Mouse (Mus musculus): Measurements from ENCODE around the gene Gm8677.
"Not testable (repeated sequence)": the region's sequence is repeated elsewhere in the genome, so short reads cannot be mapped to it uniquely, and the experiment has no call there.

Gene Gm8677

GRCm38 (mm10) chr7:22534787-22535186 lies at the start of gene Gm8677:
Gm8677 (minus strand) TSS chr7:22534887.
- ATAC-seq (ENCODE audit: insufficient number of reproducible peaks, low FRiP score, low TSS enrichment): not testable (repeated sequence)

- ATAC-seq (ENCODE audit: insufficient number of reproducible peaks, low FRiP score, low TSS enrichment): not testable (repeated sequence)
These were observed 30.6 kb upstream of the Gm8677 start, which contains the start of gene Gm4201 for GRCm38 (mm10) chr7:22565243-22565642. Gm4201 (minus strand) TSS chr7:22565343.

DNA sequence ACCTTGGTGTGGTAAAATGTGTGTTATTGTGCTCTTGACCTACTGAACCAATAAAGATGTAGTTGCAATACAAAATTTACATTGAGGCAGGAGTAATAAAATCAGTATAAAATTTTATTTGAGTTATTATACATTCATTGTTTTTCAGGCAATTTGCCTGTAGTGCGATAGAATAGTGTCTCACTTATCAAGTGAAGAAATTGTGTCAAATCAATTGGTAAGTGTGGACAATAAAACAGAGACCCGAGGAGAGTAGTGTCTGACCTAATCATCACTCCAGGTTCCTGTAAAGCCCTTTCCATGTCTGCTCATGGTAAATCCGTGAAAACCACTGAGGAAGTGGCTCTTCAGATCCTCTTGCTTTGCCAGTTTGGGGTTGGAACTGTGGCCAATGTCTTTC lies 12.0 kb downstream of the Gm8677 start, which contains the start of gene Vmn1r152:
TSS of gene Vmn1r152 (plus strand) at position 301 of the 400 bp plus-strand sequence.
- not testable (repeated sequence) for ATAC-seq (ENCODE audit: insufficient number of reproducible peaks, low FRiP score, low TSS enrichment)

GRCm38 (mm10) chr7:22499578-22499977 lies 35.1 kb downstream of the Gm8677 start, which contains the start of gene Vmn1r151:
Vmn1r151 (minus strand) TSS chr7:22499678.
- not testable (repeated sequence) for ATAC-seq (ENCODE audit: insufficient number of reproducible peaks, low FRiP score, low TSS enrichment)

Measured in cerebellum, adult (tissue).